Mouse (Mus musculus) bone marrow, adult 2 months (tissue): ENCODE results near the gene Tomm34.

Experiments used
- CTCF ChIP-seq: fragments of 200-500 bp; IDR thresholded peaks from 2 replicates; pipeline ENCODE4 v1.5.1; 2011; ENCODE audit warnings: low read length, control low read depth; ENCODE audit not compliant: control insufficient read depth, insufficient read depth
- POLR2A ChIP-seq: fragments of 200-500 bp; IDR thresholded peaks from 2 replicates; pipeline ENCODE4 v1.6.1; 2011; ENCODE audit warnings: low read depth, mild to moderate bottlenecking, control low read depth, low read length, borderline replicate concordance; ENCODE audit not compliant: control insufficient read depth

DNA sequence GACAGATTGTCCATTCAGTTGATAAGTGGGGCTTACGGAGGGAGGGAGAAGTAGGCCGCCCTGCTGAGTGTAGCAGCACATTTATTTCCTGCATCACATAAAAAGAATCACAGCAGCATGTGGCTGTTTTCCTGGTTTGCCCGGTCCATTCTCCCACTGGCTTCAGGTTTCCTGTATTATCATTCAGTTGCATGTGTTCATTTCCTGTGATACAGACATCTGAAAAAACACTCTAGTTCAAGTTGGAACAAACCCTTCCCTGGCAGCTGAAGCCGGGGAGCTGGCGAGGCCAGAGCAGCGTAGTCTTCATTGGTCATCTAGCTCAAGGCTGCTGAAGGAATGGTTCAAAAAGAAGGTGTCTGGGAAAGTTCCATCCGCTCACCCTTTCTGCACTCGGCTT is 40.6 kb upstream of the Tomm34 start:
- TF ChIP-seq POLR2A: no peak
- no peak for TF ChIP-seq CTCF
